Mouse (Mus musculus) neural tube, embryonic 15.5 days (tissue): ENCODE measurements around the gene Fam189a1. TPM values are rescaled to one million over a fixed set of nuclear protein-coding genes. Genes with fewer than 3 reads are reported as not detected.

Source experiments
- ATAC-seq: fragments of 200-750 bp; cut with Nextera tagmentation; 2 replicates; pipeline ENCODE4 v1.8.0; 2017; ENCODE audit warnings: mild to moderate bottlenecking, moderate TSS enrichment, moderate library complexity; ENCODE audit not compliant: low FRiP score
- H3K27ac ChIP-seq: fragments of 300-500 bp; sonication (generic); replicated peaks from 2 replicates; pipeline ENCODE4 v1.5.1; 2015; ENCODE audit warnings: mild to moderate bottlenecking, inconsistent platforms
- H3K27me3 ChIP-seq: fragments of 300-500 bp; sonication (generic); replicated peaks from 2 replicates; pipeline ENCODE4 v1.6.1; 2015; ENCODE audit warnings: inconsistent platforms
- H3K36me3 ChIP-seq: fragments of 300-500 bp; sonication (generic); 2 replicates; pipeline ENCODE4 v1.6.1; 2015; ENCODE audit warnings: inconsistent platforms
- H3K4me1 ChIP-seq: fragments of 300-500 bp; sonication (generic); 2 replicates; pipeline ENCODE4 v1.6.1; 2015; ENCODE audit warnings: inconsistent platforms
- H3K4me2 ChIP-seq: fragments of 300-500 bp; sonication (generic); 2 replicates; pipeline ENCODE4 v1.6.1; 2015; ENCODE audit warnings: inconsistent platforms, mild to moderate bottlenecking, moderate library complexity
- H3K4me3 ChIP-seq: fragments of 300-500 bp; sonication (generic); replicated peaks from 2 replicates; pipeline ENCODE4 v1.5.1; 2015; ENCODE audit warnings: mild to moderate bottlenecking, inconsistent platforms
- H3K9ac ChIP-seq: fragments of 300-500 bp; sonication (generic); replicated peaks from 2 replicates; pipeline ENCODE4 v1.6.1; 2015; ENCODE audit warnings: mild to moderate bottlenecking, inconsistent platforms
- H3K9me3 ChIP-seq: fragments of 300-500 bp; sonication (generic); replicated peaks from 2 replicates; pipeline ENCODE4 v1.6.1; 2016; ENCODE audit warnings: inconsistent platforms
- WGBS: fragments of 180-500 bp; shearing (Covaris S2); methylation state at CpG from one replicate; pipeline ENCODE4 v1.1.7; 2015; ENCODE audit warnings: mixed read lengths; 5-methylcytosine and 5-hydroxymethylcytosine counted together
- microRNA-seq: library from miRNA; unstranded; fragments of <30 nt; microRNA quantifications from one replicate; pipeline ENCODE4, GENCODE M21; 2017
- polyA plus RNA-seq: library from polyadenylated mRNA; unstranded; fragments of >200 nt; fragmentation: Nextera tagmentation; extraction: Ambion mirVana; gene quantifications from 2 replicates; pipeline ENCODE4 v1.2.1, GENCODE M21; 2015

The Fam189a1 gene
- polyA plus RNA-seq, 1 experiment from 2014 or later, result 13.4 TPM

DNA sequence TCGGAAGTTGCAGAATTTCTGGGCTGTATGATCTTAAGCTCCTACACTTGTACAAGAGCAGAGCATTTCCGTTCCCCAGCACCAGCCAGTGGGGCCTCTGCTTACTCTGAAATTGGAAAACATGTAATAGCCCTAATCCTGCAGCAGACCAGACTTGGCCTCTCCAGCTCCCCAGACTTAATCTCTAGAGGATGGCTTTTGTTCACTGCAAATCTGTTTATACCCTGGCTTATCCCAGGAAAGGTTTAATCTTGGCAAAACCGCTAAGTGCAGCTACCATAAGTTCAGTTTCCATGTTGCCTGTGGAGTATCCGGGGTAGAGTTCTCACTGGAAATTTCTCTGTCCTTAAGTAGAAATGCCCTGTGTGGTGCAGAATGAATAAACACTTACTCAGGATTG, 448.2 kb downstream of the Fam189a1 start:
- no peaks in the 10 kb centered on the region for H3K9me3 ChIP-seq
- no peaks in the 10 kb centered on the region for H3K27me3 ChIP-seq
- no peaks in the 10 kb centered on the region for H3K4me1 ChIP-seq
- H3K9ac ChIP-seq, result no peak overlapping the region
- no peak overlapping the region for H3K27ac ChIP-seq
- WGBS, result 92% methylated on average over 4 of the region's 4 CpGs
- ATAC-seq, result no peak
- no peaks in the 10 kb centered on the region for H3K36me3 ChIP-seq
- H3K4me2 ChIP-seq, result no peak overlapping the region
- no peak overlapping the region for H3K4me3 ChIP-seq

Small RNA genes lying within 50 kb of the gene (microRNA-seq; reads per million reads assigned to microRNA genes)
- gene Gm25249, result not detected
